Mouse (Mus musculus): ENCODE measurements around the gene Dync1h1.
A peak's percentile ranks its signal among the peaks of the same experiment; 100 is the strongest.

Dync1h1 gene

DNA sequence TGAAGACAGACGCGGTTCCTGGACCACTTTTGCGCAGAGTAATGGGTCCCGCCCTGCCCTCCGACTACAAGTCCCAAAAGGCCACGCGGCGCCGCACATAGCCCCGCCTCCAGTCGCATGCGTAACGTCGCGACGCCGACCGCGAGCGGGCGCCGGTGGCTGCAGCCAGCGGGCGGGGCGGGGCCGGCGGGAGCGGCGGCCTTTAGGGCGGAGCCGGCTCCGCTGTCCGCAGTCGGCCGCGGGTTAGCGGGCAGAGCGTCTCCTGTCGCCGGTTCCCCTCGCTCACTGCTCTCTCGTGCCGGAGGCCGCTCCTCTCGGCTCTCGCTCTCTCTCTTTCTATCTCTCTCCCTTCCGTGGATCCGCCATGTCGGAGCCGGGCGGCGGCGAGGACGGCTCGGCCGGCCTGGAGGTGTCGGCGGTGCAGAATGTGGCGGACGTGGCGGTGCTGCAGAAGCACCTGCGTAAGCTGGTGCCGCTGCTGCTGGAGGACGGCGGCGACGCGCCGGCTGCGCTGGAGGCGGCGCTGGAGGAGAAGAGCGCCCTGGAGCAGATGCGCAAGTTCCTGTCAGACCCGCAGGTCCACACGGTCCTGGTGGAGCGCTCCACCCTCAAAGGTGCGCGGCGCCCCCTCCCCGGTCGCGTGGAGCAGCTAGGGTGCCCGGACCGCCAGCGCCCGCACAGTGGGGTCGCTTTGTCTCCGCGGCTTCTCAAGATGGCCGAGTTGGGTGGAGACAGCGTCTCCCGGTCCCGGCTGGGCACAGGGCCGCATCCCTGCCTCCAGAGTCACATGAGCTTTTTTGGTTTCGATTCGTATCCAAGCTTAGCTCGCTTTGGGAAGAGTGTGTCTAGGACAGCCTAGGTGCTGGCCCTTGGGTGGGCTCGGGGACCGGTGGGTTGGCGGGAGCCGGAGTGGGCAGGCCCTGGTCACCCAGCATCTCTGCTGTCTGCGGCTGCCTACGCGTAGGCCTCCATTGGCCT, at the start of gene Dync1h1:
Gene Dync1h1 (plus strand): TSS at position 212 of the 978 bp plus-strand sequence.
- peak; percentile 96 for DNase-seq

DNA sequence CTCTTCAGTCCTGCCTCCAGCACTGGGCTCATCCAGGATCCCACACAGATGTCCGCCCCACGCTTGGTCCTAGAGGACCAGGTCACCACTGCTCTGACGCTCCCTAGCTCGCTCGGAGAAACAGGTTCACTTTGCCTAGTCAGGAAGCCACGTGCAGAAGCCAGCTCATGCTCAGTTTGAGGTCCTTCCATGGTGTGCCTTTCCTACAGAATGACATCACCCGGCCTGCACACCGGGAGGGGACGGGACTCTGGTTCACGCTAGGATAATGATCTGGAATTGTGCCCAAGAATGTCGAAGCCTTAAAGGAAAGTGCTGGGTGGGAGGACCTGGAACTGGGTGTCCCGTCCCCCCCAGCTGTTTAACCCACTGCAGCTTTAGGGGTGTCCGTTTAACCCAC, 49.1 kb upstream of the Dync1h1 start:
- DNase-seq = no peak

DNA sequence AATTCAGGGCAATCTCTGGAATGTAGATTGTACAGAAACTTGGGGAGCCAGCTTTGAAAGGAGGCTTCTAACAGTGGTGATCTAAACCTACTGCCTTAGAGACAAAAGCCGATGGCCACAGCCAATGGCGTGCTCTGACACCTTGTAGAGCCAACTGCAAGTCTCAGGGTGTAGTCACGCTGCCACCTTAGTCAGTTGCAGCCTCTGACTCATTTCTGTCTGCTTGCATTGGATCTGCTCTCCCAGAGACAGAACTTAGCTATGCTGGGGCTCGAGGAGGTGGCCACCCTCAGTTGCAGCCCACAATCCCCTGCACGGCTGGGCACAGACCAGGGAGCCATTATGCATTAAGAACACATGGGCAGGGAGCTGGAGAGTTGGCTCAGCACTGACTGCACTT, 47.9 kb upstream of the Dync1h1 start:
- DNase-seq = no peak

DNA sequence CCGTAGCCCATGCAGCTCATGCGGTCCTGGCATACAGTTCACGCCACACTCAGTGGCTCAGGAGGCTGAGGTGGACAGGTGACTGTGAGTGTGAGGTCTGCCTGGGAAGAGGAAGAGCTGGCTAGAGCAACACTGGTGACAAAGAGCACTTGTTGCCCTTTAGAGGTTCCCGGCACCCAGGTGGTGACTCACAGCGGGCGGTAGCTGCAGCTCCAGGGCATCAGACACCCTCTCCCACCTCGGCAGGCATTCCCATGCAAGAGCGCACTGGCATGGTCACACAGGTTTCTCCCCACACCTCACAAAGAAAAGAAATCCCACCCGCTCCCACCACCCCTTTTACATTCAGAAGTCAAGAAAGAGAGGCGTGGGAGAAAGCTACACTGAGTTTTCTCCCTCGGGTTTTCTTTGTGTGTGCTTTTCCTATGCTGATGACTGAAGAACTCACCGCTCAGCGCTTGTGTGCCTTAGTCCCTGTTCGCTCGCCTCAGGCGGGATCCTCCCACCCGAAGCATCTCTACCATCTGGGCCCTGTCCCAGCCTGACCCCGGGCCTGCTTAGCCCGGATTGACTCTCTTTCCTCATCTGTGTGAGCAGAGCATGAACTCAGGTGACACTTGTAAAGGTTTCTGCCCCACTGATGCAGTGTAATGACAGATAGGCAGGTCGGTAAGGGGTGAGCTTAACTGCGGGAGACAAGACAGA, 45.6 kb upstream of the Dync1h1 start:
- DNase-seq = no peak

DNA sequence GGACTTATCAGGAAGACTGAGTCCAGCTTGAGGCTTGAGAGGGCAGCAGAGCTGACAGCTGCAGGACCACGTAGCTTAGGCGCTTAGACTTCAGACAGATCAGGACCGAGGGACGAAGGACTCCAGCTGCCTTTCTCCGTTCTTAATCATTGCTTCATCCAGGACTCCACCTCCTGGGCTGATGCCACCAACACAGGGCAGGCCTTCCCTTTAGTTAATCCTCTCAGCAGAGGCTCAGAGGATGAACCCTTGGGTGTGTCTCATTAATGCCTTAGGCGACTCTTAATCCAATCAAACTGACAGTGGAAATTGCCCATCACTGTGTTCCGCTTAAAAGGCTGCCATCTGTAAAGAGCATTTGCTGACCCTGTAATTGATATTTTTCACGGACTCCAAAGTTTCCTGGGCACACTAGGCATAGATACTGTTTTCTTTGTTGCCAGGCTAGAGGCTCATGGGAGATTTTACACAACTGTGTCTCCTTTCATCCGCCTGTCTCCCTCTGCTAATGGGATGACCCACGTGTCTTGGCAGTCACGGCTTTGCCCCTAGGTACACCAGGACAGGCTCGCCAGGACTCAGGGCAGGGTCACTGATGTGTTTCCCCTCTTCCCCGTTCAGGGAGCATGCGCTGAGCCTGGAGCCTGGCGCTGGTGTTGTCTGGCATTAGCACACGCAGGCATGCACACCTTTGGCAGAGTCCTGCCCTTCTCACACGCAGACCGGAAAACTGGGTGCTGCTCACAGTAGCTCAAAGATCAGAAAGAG, 44.2 kb upstream of the Dync1h1 start:
- no peak for DNase-seq

DNA sequence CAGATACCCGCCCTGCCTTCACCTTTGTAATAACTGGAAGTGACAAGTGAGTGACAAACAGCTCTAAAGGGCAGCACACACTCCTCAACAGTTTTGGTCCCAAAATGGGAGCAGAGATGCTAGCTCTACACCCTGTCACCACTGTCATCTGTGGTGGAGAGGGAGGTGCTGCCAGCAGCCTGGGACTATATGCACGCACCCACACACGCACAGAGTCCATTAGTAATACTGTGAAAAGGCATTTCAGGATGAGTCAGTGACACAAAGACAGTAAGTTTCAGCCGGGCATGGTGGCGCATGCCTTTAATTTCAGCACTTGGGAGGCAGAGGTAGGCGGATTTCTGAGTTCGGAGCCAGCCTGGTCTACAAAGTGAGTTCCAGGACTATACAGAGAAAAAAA, 43.1 kb upstream of the Dync1h1 start:
- DNase-seq = no peak

DNA sequence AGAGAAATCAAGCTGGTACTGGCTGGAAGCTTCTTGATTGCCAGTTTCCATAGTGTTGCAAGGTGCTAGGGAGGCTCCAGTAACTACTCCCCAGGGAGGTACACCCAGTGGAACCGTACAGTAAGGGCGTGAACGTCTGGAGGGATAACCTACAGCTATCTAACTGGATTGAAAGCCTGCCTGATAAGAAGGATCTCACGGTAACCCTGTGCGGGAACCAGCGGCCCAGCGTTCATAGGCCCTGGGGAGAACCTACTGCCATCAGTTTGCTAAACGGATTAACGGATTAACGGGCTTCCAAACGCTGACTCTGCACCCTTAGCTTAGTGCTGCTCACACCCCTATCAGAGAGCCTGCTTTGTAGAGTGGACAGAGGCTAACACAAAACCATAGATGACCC, 37.9 kb upstream of the Dync1h1 start:
- no peak for DNase-seq

DNA sequence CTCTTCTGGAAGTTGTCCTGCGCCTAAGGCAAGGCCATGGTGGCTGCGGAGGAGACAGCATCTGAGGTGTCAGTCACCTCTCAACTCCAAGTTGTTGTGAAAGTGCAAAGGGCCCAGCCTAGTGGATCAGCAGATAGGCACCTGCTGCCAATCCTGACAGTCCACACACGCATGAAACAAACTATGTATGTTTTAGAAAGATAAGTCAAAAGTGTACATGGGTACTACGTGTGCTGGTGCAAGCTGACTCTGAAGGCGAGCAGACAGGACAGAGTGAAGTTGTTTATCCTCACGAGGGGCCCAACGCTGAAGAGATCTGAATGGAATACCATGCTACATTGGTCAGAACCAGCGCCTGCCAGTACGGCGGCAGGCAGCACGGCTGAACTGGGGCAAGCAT, 36.4 kb upstream of the Dync1h1 start:
- no peak for DNase-seq

DNA sequence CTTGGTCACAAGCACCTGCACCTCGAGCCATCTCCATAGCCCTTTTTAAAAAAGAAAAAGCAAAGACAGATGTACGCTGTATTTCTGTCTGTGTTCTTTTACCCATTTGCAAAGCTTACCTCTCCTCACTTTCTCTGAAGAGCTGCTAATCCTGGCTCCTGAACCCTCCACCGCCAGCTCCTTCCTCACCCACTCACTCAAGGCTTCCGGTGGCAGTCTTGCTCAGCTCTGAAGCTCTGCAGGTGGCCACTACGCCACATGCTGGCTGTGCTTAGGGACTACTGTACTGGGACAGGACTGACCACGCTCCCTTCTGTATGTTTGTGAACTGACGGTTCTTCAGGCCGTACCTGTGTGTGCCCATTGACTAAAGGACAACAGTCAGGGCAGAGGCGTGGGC, 34.9 kb upstream of the Dync1h1 start:
- DNase-seq = no peak

DNA sequence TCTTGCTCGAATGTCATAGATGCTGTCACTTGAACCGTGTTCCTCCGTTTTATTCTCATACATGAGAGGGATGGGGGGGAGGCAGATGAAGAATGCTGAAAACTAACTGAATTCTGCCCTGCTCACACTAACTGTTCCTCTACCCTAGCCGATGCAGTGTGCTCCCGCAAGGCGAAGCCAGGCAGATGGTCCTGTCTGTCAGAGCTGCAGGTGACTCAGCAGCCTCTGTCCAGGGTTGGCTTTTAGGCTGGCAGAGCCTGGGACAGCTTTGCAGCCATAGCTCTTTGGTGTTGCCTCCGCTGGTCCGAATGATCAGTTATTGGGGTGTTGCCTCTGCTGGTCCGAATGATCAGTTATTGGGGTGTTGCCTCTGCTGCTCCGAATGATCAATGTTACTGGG, 30.2 kb upstream of the Dync1h1 start:
- DNase-seq = no peak

DNA sequence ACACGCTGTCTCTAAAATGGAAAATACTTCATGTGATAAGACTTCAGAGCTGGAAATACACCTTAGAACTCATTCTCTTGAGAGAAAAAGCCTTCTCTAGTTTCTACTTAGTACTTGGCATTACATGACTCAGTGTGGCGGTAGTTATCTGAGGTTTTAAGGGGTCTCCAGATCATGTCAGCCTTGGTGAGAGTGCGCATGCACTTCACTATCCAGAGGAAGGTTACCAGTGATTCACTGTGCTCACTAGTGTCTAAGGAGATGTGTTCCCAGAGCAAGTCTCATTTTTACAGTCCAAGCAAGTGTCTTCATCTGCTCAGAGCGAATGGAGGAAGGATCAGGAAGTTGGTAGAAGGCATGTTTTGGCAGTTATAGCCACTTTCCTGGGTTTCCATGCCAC, 28.9 kb upstream of the Dync1h1 start:
- DNase-seq = no peak

DNA sequence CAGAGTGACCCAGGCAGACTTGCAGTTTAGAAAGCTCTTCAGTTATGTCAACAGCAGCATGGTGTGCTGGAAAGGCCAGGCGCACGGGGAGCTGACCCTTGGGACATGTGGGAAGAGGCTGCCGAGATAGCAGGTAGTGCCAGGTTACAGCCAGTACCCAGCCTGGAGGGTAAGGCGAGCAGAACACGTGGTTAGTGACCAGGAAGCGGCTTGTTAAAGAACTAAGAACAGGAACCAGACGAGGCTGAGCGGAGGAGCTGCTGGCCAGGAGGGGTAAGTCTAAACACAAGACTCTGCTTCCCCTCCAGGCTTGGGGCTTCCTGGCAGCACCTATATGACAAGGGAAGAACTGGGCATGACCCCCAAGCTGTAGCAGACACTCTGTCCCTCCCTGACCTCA, 27.6 kb upstream of the Dync1h1 start:
- no peak for DNase-seq

DNA sequence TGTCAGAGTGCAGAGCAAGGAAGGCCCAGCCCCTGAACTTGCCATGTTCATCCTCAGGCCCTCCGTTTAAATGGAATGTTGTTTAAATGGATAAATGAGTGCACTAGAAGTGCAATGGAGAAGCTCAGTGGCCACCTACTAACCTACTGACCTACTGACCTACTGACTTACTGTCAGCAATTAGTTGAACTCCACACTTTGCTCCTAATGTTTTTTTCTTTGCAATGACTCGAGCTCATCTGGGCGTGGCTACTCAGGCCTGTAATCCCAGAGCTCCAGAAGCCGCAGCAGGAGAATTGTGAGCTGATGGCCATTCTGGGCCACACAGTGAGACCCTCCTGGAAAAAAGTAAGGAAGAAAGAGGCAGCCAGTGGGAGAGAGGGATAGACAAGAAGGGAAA, 25.3 kb upstream of the Dync1h1 start:
- no peak for DNase-seq

DNA sequence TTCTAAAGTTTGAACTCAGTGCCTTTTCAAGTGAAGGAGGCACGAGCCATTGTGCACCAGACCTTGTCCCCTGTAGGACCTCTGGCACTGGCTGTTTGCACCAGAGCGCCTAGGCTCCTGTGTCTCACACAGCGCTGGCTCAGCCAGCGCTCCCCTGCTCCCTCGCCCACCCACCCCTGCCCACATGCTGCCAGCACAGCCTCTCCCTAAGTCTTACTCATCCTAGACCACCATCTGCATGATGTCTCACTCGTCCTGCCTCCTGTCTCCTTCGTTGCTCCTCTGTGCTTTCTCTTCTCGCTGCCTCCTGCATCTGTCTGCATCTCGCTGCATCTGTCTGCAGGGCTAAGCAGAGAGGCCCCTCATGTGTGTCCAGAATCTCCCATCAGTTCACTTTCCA, 22.9 kb upstream of the Dync1h1 start:
- no peak for DNase-seq

DNA sequence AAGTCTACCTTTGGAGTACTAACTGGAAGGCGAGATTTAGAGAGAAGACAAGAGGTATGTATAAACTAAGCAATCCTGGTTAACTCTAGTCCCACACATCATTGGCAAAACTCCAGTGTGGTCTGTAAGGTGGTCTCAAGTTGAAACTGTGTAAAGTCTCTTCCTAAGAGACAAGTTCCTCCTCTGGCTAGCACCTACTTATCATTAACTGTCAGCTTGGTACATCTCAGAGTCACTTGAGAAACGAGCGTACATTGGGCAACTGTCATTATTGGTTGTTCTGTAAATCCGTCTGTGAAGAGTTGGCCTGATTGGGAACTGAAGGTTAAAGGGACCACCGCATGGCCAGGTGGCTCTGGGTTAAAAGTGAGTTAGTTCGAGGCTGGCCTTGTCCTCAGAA, 12.6 kb upstream of the Dync1h1 start:
- no peak for DNase-seq

DNA sequence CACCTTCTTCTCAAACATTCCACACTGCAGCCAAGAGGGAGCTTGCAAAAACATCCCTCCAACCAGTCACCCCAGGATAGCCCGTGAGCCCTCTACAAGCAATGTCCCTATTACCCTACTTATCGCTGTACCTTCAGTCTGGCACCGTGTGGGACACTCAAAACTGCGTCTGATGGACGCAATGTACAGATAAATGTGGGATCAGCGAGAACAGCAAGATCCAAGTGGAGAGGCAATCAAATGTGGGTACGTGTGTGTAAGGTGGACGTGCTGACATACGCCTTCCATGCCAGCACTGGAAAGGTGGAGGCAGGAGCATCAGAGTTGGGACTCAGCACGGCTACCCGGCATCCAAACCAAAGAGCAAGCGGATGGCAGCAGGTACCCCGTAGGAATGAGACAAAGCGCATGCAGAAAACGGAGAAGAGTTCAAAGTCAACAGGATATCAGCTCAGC, 10.4 kb upstream of the Dync1h1 start:
- DNase-seq = no peak

DNA sequence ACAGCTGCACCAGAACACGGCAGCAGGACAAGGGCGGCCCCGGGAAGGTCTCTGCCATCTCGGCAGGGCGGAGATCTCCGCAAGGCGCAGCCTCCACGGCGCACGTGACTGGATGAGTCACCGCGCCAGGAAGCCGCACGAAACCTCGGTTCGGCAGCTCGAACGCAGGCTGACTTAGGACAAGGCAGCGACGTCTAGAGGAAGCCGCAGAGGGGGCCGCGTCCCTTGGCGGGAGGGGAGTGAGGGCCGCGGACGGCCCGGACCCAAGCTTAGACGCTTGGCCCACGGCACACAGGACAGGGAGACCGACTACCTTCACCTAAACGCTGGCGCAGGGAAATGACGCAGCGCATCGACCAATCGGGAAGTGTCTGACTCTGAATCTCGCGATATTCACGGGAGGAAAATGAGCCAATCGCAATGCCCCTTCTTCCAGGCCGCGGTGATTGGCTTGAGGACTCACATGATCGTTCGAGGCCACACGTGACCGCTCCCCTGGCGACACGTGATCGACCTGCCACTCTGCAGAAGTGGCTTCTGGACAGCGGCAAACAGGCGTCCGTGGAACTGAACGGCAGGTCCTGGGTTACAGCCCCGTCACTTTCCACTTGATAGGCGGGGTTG, 9.9 kb upstream of the Dync1h1 start:
- peak; percentile 97 for DNase-seq

DNA sequence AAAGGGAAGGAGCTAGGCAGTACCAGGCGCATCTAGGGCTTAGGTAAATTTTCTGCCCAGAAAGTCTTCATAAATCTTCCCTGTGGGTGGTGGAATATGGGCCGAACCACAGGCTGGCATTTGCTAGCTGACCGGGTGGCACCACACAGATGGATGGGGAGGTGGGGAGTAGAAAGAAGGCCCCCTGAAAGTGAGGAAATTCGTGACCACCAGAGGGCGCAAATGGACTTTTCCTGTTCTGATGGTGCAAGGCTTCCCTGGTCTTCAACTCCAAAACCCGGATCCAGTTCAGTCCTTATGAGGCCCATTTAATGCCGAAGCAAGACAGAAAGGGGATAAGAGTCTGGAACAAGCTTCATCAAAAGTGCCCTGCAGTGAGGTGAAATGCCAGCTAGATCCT, 2.7 kb upstream of the Dync1h1 start:
- peak; percentile 75 for DNase-seq

DNA sequence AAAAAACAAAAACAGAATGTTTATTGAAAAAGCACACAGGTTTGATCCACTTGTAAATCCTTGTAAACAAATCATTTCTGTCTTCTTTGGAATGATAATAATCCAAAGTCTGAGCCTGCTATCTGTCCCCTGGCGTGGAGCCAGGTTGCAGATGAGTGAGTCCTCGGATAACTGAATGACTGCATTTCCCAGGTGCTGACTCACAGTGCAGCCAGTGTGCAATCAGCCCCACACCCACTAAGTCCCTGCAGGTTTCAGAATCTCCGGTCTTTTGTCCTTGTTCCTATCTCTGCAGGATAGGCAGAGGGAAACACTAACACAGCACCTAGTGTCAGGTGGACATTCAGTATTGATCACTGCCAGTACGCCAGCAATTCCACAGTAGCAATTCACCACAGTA, 1.5 kb upstream of the Dync1h1 start:
- DNase-seq = no peak

DNA sequence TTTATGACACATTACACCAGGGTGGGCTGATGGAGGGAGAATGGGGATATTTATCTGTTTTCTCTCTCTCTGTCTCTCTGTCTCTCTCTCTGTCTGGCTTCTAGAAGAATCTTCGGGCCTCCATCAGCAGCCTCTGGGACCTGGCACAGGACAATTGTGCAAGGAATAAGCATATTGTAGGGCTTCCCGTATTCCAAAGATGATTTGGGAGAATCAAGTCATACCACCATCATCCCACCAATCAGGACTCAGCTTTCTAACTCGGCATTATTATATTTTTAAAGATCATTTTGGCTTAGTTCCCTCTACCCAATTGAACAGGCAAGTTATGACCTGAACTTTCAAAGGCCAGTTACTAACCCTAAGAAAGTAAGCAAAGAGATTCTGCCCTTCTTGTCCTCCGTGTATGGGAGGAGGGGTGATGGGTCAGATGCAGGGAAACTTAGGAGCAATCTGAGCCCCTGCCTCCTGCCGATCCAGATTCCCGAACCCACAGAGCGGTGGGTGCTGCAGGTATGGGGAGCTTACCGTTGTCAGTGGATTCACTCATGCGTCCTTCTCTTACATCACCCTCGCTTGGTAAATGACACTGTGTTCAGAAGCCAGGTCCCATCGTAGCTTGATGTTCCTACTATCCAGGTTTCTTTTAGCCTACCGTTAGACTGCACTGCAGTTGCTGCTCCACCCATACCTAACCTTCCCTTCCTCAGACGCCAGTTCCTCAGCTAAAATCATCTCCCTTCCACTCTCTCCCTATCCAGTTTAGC, 844 bp upstream of the Dync1h1 start:
- DNase-seq = no peak

DNA sequence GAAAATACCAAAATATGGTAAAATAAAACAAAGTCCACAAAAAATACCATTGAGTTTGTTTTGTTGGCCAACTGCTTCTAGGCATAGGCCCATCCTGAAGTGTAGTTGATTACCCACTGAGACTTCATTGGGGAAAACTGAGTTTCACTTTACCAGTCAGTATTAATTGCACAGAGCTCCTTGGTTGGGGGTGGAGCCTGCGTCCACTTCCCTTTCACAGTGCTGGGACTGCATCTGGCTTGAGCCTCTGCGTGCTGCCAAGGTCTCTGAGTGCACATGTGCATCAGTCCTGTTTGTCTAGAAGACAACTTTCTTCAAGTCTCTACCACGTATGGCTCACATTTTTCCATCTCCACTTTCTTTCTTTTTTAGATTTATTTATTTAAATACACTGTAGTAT, 4.9 kb downstream of the Dync1h1 start:
- no peak for DNase-seq

DNA sequence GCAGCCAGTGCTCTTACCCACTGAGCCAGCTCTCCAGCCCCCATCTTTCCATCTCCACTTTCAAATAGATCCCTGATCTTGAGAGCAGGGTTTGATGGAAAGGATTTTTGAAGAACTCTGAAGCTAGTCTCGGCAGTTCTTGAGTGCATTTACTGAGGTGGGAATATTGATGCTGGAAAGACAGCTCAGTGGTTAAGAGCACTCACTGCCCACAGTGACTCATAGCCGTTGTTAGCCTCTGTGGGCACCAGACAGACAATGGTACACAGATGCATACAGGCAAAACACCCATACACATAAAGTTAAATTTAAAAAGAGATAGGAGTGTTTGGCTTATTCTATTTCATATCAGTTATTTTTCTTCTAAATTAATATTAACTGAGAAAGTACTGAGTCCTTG, 5.4 kb downstream of the Dync1h1 start:
- DNase-seq = no peak
